Mouse (Mus musculus): ENCODE measurements at regions not wholly inside any gene's neighbourhood (a gene's known extent, or its start where the extent isn't known, plus 50 kb on each side); places are given as distances from the start of the nearest gene placed in this dataset.
A peak's percentile ranks its signal among the peaks of the same experiment; 100 is the strongest.

GRCm38 (mm10) chr14:76307603-76308002 lies 107.2 kb upstream of the Tsc22d1 start:
- WGBS: 70% methylated on average over 2 of the region's 2 CpGs
- no peak overlapping the region for H3K27ac ChIP-seq
- H3K4me2 ChIP-seq: no peak overlapping the region
- peaks cover under 1% of the 10 kb centered on the region; the same call in 1 of the 2 replicates for H3K4me1 ChIP-seq (replicated peaks)
- no peak for ATAC-seq (replicated peaks; ENCODE audit: insufficient number of reproducible peaks, insufficient read depth, low FRiP score, low read depth)
- H3K27me3 ChIP-seq: no peaks in the 10 kb centered on the region
- H3K9ac ChIP-seq: no peak overlapping the region
- no peak overlapping the region for H3K4me3 ChIP-seq
- no peaks in the 10 kb centered on the region for H3K36me3 ChIP-seq
- no peaks in the 10 kb centered on the region for H3K9me3 ChIP-seq (replicated peaks)

- H3K27ac ChIP-seq: no peak overlapping the region
- no peak for ATAC-seq (replicated peaks; ENCODE audit: insufficient number of reproducible peaks, insufficient read depth, low FRiP score, low read depth)
These were observed 106.5 kb upstream of the Tsc22d1 start for GRCm38 (mm10) chr14:76308188-76308812.

GRCm38 (mm10) chr14:76309606-76310005 lies 105.2 kb upstream of the Tsc22d1 start:
- H3K36me3 ChIP-seq: no peaks in the 10 kb centered on the region
- no peak overlapping the region for H3K9ac ChIP-seq
- H3K27me3 ChIP-seq: no peaks in the 10 kb centered on the region
- no peak overlapping the region for H3K27ac ChIP-seq
- no peaks in the 10 kb centered on the region for H3K4me1 ChIP-seq (replicated peaks)
- no peak overlapping the region for H3K4me3 ChIP-seq
- H3K4me2 ChIP-seq: no peak overlapping the region
- WGBS: 69% methylated on average over 4 of the region's 4 CpGs
- H3K9me3 ChIP-seq (replicated peaks): no peaks in the 10 kb centered on the region
- ATAC-seq (replicated peaks; ENCODE audit: insufficient number of reproducible peaks, insufficient read depth, low FRiP score, low read depth): no peak

More at GRCm38 (mm10) chr14:76308188-76308812, 106.5 kb upstream of the Tsc22d1 start:
- Histone ChIP-seq H3K9me3 (replicated peaks) (no peaks in the 10 kb centered on the region), H3K4me3 (peak overlapping the region; percentile 9; the same call in 1 of the 2 replicates), H3K36me3 (no peaks in the 10 kb centered on the region), H3K4me2 (peak overlapping the region; percentile 34), H3K27me3 (no peaks in the 10 kb centered on the region), H3K9ac (no peak overlapping the region), H3K4me1 (replicated peaks) (no peaks in the 10 kb centered on the region)
- 35% methylated on average over 12 of the region's 12 CpGs for WGBS

GRCm38 (mm10) chr14:76310278-76310677 lies 104.5 kb upstream of the Tsc22d1 start:
- Histone ChIP-seq H3K36me3 (no peaks in the 10 kb centered on the region), H3K9ac (no peak overlapping the region), H3K4me3 (no peak overlapping the region), H3K27ac (no peak overlapping the region), H3K4me2 (no peak overlapping the region), H3K27me3 (no peaks in the 10 kb centered on the region), H3K9me3 (replicated peaks) (no peaks in the 10 kb centered on the region), H3K4me1 (replicated peaks) (no peaks in the 10 kb centered on the region)
- 70% methylated on average over 6 of the region's 6 CpGs for WGBS
- ATAC-seq (replicated peaks; ENCODE audit: insufficient number of reproducible peaks, insufficient read depth, low FRiP score, low read depth): no peak

- Histone ChIP-seq H3K36me3 (no peaks in the 10 kb centered on the region), H3K4me2 (no peak overlapping the region), H3K27me3 (no peaks in the 10 kb centered on the region), H3K27ac (no peak overlapping the region), H3K9me3 (replicated peaks) (no peaks in the 10 kb centered on the region), H3K4me1 (replicated peaks) (peaks cover 3% of the 10 kb centered on the region), H3K4me3 (no peak overlapping the region), H3K9ac (no peak overlapping the region)
- ATAC-seq (replicated peaks; ENCODE audit: insufficient number of reproducible peaks, insufficient read depth, low FRiP score, low read depth): no peak
- WGBS: 69% methylated on average over 14 of the region's 14 CpGs
These were observed 101.2 kb upstream of the Tsc22d1 start for GRCm38 (mm10) chr14:76313424-76314190.

- no peaks in the 10 kb centered on the region for H3K9me3 ChIP-seq (replicated peaks)
- H3K27ac ChIP-seq: no peak overlapping the region; the same call in 1 of the 2 replicates
- H3K36me3 ChIP-seq: no peaks in the 10 kb centered on the region
- peaks cover 5% of the 10 kb centered on the region for H3K4me1 ChIP-seq (replicated peaks)
- H3K27me3 ChIP-seq: no peaks in the 10 kb centered on the region
- 59% methylated on average over 5 of the region's 5 CpGs for WGBS
- no peak overlapping the region for H3K4me2 ChIP-seq
- H3K4me3 ChIP-seq: no peak overlapping the region
- H3K9ac ChIP-seq: no peak overlapping the region
- no peak for ATAC-seq (replicated peaks; ENCODE audit: insufficient number of reproducible peaks, insufficient read depth, low FRiP score, low read depth)
These were observed 96.3 kb upstream of the Tsc22d1 start for GRCm38 (mm10) chr14:76318438-76318837.

GRCm38 (mm10) chr14:76324246-76324645 lies 90.5 kb upstream of the Tsc22d1 start:
- ATAC-seq (replicated peaks; ENCODE audit: insufficient number of reproducible peaks, insufficient read depth, low FRiP score, low read depth): no peak
- 76% methylated on average over 1 of the region's 1 CpGs for WGBS

GRCm38 (mm10) chr14:76329983-76330382 lies 84.8 kb upstream of the Tsc22d1 start:
- WGBS: 69% methylated on average over 5 of the region's 5 CpGs
- ATAC-seq (replicated peaks; ENCODE audit: insufficient number of reproducible peaks, insufficient read depth, low FRiP score, low read depth): no peak

More at GRCm38 (mm10) chr14:76324246-76324645, 90.5 kb upstream of the Tsc22d1 start:
- Histone ChIP-seq H3K4me2 (no peak overlapping the region), H3K27me3 (no peaks in the 10 kb centered on the region), H3K9ac (no peak overlapping the region), H3K9me3 (replicated peaks) (no peaks in the 10 kb centered on the region), H3K27ac (no peak overlapping the region), H3K4me3 (no peak overlapping the region), H3K4me1 (replicated peaks) (no peaks in the 10 kb centered on the region), H3K36me3 (no peaks in the 10 kb centered on the region)

GRCm38 (mm10) chr14:76331497-76332335 lies 83.0 kb upstream of the Tsc22d1 start:
- no peaks in the 10 kb centered on the region for H3K4me1 ChIP-seq (replicated peaks)
- no peaks in the 10 kb centered on the region for H3K27me3 ChIP-seq
- H3K4me3 ChIP-seq: no peak overlapping the region
- 58% methylated on average over 11 of the region's 11 CpGs for WGBS
- no peaks in the 10 kb centered on the region for H3K9me3 ChIP-seq (replicated peaks)
- H3K4me2 ChIP-seq: no peak overlapping the region
- H3K9ac ChIP-seq: no peak overlapping the region
- H3K36me3 ChIP-seq: no peaks in the 10 kb centered on the region
- no peak overlapping the region for H3K27ac ChIP-seq
- ATAC-seq (replicated peaks; ENCODE audit: insufficient number of reproducible peaks, insufficient read depth, low FRiP score, low read depth): no peak

More at GRCm38 (mm10) chr14:76329983-76330382, 84.8 kb upstream of the Tsc22d1 start:
- H3K27me3 ChIP-seq: no peaks in the 10 kb centered on the region
- H3K4me1 ChIP-seq (replicated peaks): no peaks in the 10 kb centered on the region
- no peak overlapping the region for H3K4me3 ChIP-seq
- no peaks in the 10 kb centered on the region for H3K36me3 ChIP-seq
- no peaks in the 10 kb centered on the region for H3K9me3 ChIP-seq (replicated peaks)
- no peak overlapping the region for H3K9ac ChIP-seq
- no peak overlapping the region for H3K4me2 ChIP-seq
- H3K27ac ChIP-seq: no peak overlapping the region

GRCm38 (mm10) chr14:76332336-76332703 lies 82.4 kb upstream of the Tsc22d1 start:
- Histone ChIP-seq H3K9me3 (replicated peaks) (no peaks in the 10 kb centered on the region), H3K4me2 (no peak overlapping the region), H3K36me3 (no peaks in the 10 kb centered on the region), H3K27me3 (no peaks in the 10 kb centered on the region), H3K4me1 (replicated peaks) (no peaks in the 10 kb centered on the region), H3K27ac (no peak overlapping the region), H3K9ac (no peak overlapping the region), H3K4me3 (no peak overlapping the region)
- no peak for ATAC-seq (replicated peaks; ENCODE audit: insufficient number of reproducible peaks, insufficient read depth, low FRiP score, low read depth)
- 66% methylated on average over 10 of the region's 10 CpGs for WGBS

- Histone ChIP-seq H3K36me3 (no peaks in the 10 kb centered on the region), H3K4me2 (no peak overlapping the region), H3K27me3 (no peaks in the 10 kb centered on the region), H3K27ac (no peak overlapping the region), H3K4me3 (no peak overlapping the region), H3K9me3 (replicated peaks) (no peaks in the 10 kb centered on the region), H3K4me1 (replicated peaks) (0 out of 2 replicates have a peak, but pooled peaks cover 3% of the 10 kb centered on the region), H3K9ac (no peak overlapping the region)
- WGBS: 88% methylated on average over 7 of the region's 7 CpGs
- no peak for ATAC-seq (replicated peaks; ENCODE audit: insufficient number of reproducible peaks, insufficient read depth, low FRiP score, low read depth)
These were observed 74.0 kb upstream of the Tsc22d1 start for GRCm38 (mm10) chr14:76340789-76341188.

Measured in heart, embryonic 15.5 days (tissue).